31 mouse cellular contexts compared by ENCODE assay signal in the genomic region with DNA sequence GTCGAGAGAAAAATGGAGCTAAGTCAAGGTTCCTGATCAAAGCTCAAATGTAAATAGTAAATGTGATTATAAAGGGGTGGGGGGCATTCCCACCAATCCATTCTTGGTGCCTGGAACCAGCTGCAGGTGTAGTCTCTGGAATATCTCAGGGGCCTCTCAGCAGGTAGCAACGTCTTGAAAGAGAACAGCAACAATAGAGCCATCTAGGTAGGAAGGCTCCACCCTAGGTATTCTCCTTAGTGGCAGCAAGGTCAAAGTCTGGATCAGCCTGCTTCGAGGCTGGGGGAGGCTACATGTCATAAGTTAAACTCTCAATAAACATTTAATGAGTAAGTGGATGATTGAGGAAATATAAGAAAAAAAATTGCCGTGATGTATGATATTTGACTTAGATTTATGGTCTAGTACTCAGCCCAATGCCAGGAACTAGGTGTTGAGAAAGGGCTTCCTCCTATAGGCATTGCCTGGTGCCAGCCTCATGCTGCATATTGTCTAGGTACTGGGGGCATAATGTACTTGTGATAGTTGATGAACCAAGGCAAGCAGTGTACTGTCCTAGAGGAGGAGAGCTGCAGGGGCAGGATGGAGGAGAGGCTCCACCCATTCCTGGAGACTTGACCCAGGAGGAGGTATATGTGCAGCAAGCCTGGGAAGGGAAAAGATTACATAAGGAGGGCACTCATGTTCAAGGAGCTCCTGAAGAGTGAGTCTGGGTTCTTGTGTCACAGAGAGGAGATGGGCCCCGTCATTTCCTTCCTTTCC. TPM values are rescaled to one million over a fixed set of nuclear protein-coding genes. Genes with fewer than 3 reads are reported as not detected.
DNase-seq lines count a peak whose midpoint lies in the region; ATAC-seq and TF ChIP-seq lines count a peak whose summit lies in the region.
"Had no signal": no experiment of that assay in that cellular context is flagged by ENCODE, and none has a peak within 500 bp of the region (broad histone marks: within the 10 kb centered on the region; RNA-seq: fewer than 3 reads in every experiment).

No protein-coding gene starts in this region.

- 49% methylated on average over 5 of the region's 5 CpGs for WGBS in liver, embryonic 16.5 days (ENCODE audit: insufficient replicate concordance)
- 62% methylated on average over 5 of the region's 5 CpGs for WGBS in liver, embryonic 11.5 days
- 37% methylated on average over 5 of the region's 5 CpGs for WGBS in intestine, postnatal 0 days

- no peak for TF ChIP-seq CTCF in intestine, postnatal 0 days (IDR thresholded peaks at IDR 0.05; ENCODE audit: low read depth)
- no peak for TF ChIP-seq CTCF in layer of hippocampus, adult 2 months (conservative IDR thresholded peaks at IDR 0.05)

- H3K9me3 ChIP-seq in liver, embryonic 16.5 days (replicated peaks; ENCODE audit: control insufficient read depth, low read length), result no peaks in the 10 kb centered on the region; the same call in 1 of the 2 replicates
- peaks cover 6% of the 10 kb centered on the region; the same call in 1 of the 2 replicates for H3K9me3 ChIP-seq in liver, embryonic 11.5 days (ENCODE audit: control insufficient read depth, low read length)
- 0 out of 2 replicates have a peak, but pooled peaks cover 3% of the 10 kb centered on the region for H3K9me3 ChIP-seq in intestine, postnatal 0 days (ENCODE audit: control insufficient read depth)
- H3K9me3 ChIP-seq: limb, embryonic 12.5 days had no signal

- H3K27me3 ChIP-seq in liver, embryonic 16.5 days (ENCODE audit: control insufficient read depth, insufficient read depth, low read depth, low read length), result no peaks in the 10 kb centered on the region
- H3K27me3 ChIP-seq in liver, embryonic 11.5 days (replicated peaks; ENCODE audit: control insufficient read depth, insufficient read depth, low read length), result no peaks in the 10 kb centered on the region
- H3K27me3 ChIP-seq in intestine, postnatal 0 days (replicated peaks; ENCODE audit: control insufficient read depth, insufficient read depth, low read length), result no peaks in the 10 kb centered on the region
- H3K27me3 ChIP-seq: heart, embryonic 13.5 days; hindbrain, embryonic 12.5 days; limb, embryonic 12.5 days; liver, embryonic 12.5 days had no signal

- H3K9ac ChIP-seq in liver, embryonic 16.5 days (ENCODE audit: low read depth, low read length), result no peak overlapping the region
- H3K9ac ChIP-seq in liver, embryonic 11.5 days (ENCODE audit: low read depth, low read length), result no peak overlapping the region
- no peak overlapping the region for H3K9ac ChIP-seq in intestine, postnatal 0 days (ENCODE audit: low read depth, low read length)
- H3K9ac ChIP-seq: heart, embryonic 13.5 days; hindbrain, embryonic 12.5 days; limb, embryonic 12.5 days; liver, embryonic 12.5 days; lung, embryonic 14.5 days had no signal

- ATAC-seq in liver, embryonic 16.5 days (ENCODE audit: low read depth), result 0 out of 2 replicates have a peak, but pooled peaks have one; percentile 9
- no peak for ATAC-seq in liver, embryonic 11.5 days (replicated peaks; ENCODE audit: low FRiP score)
- peak; percentile 89 for ATAC-seq in intestine, postnatal 0 days
- ATAC-seq: forebrain, embryonic 14.5 days; liver, embryonic 12.5 days had no signal

- H3K4me2 ChIP-seq in liver, embryonic 16.5 days (ENCODE audit: low read depth, low read length), result no peak overlapping the region
- H3K4me2 ChIP-seq in liver, embryonic 11.5 days, result no peak overlapping the region
- peak overlapping the region; percentile 37 for H3K4me2 ChIP-seq in intestine, postnatal 0 days (replicated peaks; ENCODE audit: low read depth)
- H3K4me2 ChIP-seq: hindbrain, embryonic 12.5 days; limb, embryonic 12.5 days; liver, embryonic 12.5 days; lung, embryonic 14.5 days; midbrain, embryonic 11.5 days had no signal

- H3K36me3 ChIP-seq in liver, embryonic 16.5 days (ENCODE audit: control insufficient read depth, insufficient read depth), result no peaks in the 10 kb centered on the region
- no peaks in the 10 kb centered on the region for H3K36me3 ChIP-seq in liver, embryonic 11.5 days (ENCODE audit: control insufficient read depth, insufficient read depth, low read length)
- no peaks in the 10 kb centered on the region for H3K36me3 ChIP-seq in intestine, postnatal 0 days (ENCODE audit: control insufficient read depth, insufficient read depth)
- H3K36me3 ChIP-seq: heart, embryonic 13.5 days; hindbrain, embryonic 12.5 days; limb, embryonic 12.5 days; liver, embryonic 12.5 days had no signal

- H3K4me1 ChIP-seq in liver, embryonic 16.5 days (ENCODE audit: control insufficient read depth, low read depth, low read length), result no peaks in the 10 kb centered on the region
- 0 out of 2 replicates have a peak, but pooled peaks cover 2% of the 10 kb centered on the region for H3K4me1 ChIP-seq in liver, embryonic 11.5 days (replicated peaks; ENCODE audit: control insufficient read depth, insufficient read depth, low read length)
- H3K4me1 ChIP-seq in intestine, postnatal 0 days (replicated peaks; ENCODE audit: control insufficient read depth, insufficient read depth, low read length), result peaks cover 4% of the 10 kb centered on the region; the same call in 1 of the 2 replicates
- H3K4me1 ChIP-seq: hindbrain, embryonic 12.5 days; limb, embryonic 12.5 days; liver, embryonic 12.5 days had no signal

- DNase-seq in liver, embryonic 11.5 days (ENCODE audit: low spot score), result no peak
- peak; percentile 33 for DNase-seq in WW6 (ENCODE audit: low read depth, low spot score)
- DNase-seq in layer of hippocampus, adult 2 months (ENCODE audit: low spot score in 2 of 2), result no peak
- no peak for DNase-seq in right cerebral cortex, postnatal 25 days
- DNase-seq in cerebellum, postnatal 14 days, result no peak
- DNase-seq: adrenal gland, postnatal 14 days; cerebellum, adult 8-10 months; heart, adult 18-20 months; heart, postnatal 14 days; kidney, adult 9 months; kidney, postnatal 14 days; layer of hippocampus, postnatal 36 days; lung, embryonic 14.5 days; spleen, adult 18-20 months; thymus, adult 18-20 months; thymus, postnatal 36 days had no signal

- no peak overlapping the region for H3K4me3 ChIP-seq in liver, embryonic 16.5 days (ENCODE audit: low read depth, low read length)
- no peak overlapping the region for H3K4me3 ChIP-seq in liver, embryonic 11.5 days (ENCODE audit: low read depth, low read length)
- H3K4me3 ChIP-seq in intestine, postnatal 0 days (ENCODE audit: low read depth, low read length), result no peak overlapping the region
- no peak overlapping the region for H3K4me3 ChIP-seq in layer of hippocampus, adult 2 months
- H3K4me3 ChIP-seq: heart, embryonic 13.5 days; hindbrain, embryonic 12.5 days; limb, embryonic 12.5 days; liver, embryonic 12.5 days had no signal

- no peak overlapping the region for H3K27ac ChIP-seq in liver, embryonic 16.5 days (ENCODE audit: low read length)
- no peak overlapping the region for H3K27ac ChIP-seq in liver, embryonic 11.5 days (ENCODE audit: low read depth, low read length)
- peak overlapping the region; percentile 84 for H3K27ac ChIP-seq in intestine, postnatal 0 days (ENCODE audit: low read depth, low read length)
- no peak overlapping the region for H3K27ac ChIP-seq in layer of hippocampus, adult 2 months
- H3K27ac ChIP-seq: heart, embryonic 13.5 days; hindbrain, embryonic 12.5 days; limb, embryonic 12.5 days; liver, embryonic 12.5 days; macrophage had no signal

RNA-seq across cellular contexts. Expression of a gene that starts 7.5 kb away (rescaled TPM):
- polyA plus RNA-seq in liver, embryonic 16.5 days (2015; fragmentation: Nextera tagmentation; extraction: Ambion mirVana), result 15.3 and 16.6 TPM in 2 replicates
- 22.0 and 25.0 TPM in 2 replicates for polyA plus RNA-seq in liver, embryonic 11.5 days (2014; fragmentation: Nextera tagmentation; extraction: Ambion mirVana)
- polyA plus RNA-seq in intestine, postnatal 0 days (2015; fragmentation: Nextera tagmentation; extraction: Ambion mirVana), result 9.5 and 10.9 TPM in 2 replicates
- total RNA-seq in layer of hippocampus, adult 2 months (2021), result 1 to 10 TPM; 6.4 to 6.6 TPM
- total RNA-seq: MEL had no signal

RNA-seq across cellular contexts. Expression of a gene that starts 39.4 kb away (rescaled TPM):
- 20.9 and 21.2 TPM in 2 replicates for polyA plus RNA-seq in liver, embryonic 16.5 days (2015; fragmentation: Nextera tagmentation; extraction: Ambion mirVana)
- 36.5 and 40.3 TPM in 2 replicates for polyA plus RNA-seq in liver, embryonic 11.5 days (2014; fragmentation: Nextera tagmentation; extraction: Ambion mirVana)
- 93.6 and 108 TPM in 2 replicates for polyA plus RNA-seq in intestine, postnatal 0 days (2015; fragmentation: Nextera tagmentation; extraction: Ambion mirVana)
- 10 to 100 TPM; 89.3 to 97.2 TPM for total RNA-seq in layer of hippocampus, adult 2 months (2021)

RNA-seq across cellular contexts. Expression of a gene that starts 42.2 kb away (rescaled TPM):
- 1.6 and 1.8 TPM in 2 replicates for polyA plus RNA-seq in liver, embryonic 16.5 days (2015; fragmentation: Nextera tagmentation; extraction: Ambion mirVana)
- 0.36 TPM in 1 of 2 replicates, not detected in the other for polyA plus RNA-seq in liver, embryonic 11.5 days (2014; fragmentation: Nextera tagmentation; extraction: Ambion mirVana)
- 142 and 144 TPM in 2 replicates for polyA plus RNA-seq in intestine, postnatal 0 days (2015; fragmentation: Nextera tagmentation; extraction: Ambion mirVana)
- total RNA-seq in layer of hippocampus, adult 2 months (2021), result not detected
- total RNA-seq: gastrocnemius, adult 8-10 months; layer of hippocampus, postnatal 36 days; left cerebral cortex, postnatal 10 days; MEL had no signal
- polyA plus RNA-seq: forebrain, embryonic 14.5 days; limb, embryonic 12.5 days; midbrain, embryonic 11.5 days; neural tube, embryonic 14.5 days had no signal

RNA-seq across cellular contexts. Expression of a gene that starts 52.1 kb away (rescaled TPM):
- 0.93 TPM in 1 of 2 replicates, not detected in the other for polyA plus RNA-seq in liver, embryonic 16.5 days (2015; fragmentation: Nextera tagmentation; extraction: Ambion mirVana)
- not detected in 2 replicates for polyA plus RNA-seq in liver, embryonic 11.5 days (2014; fragmentation: Nextera tagmentation; extraction: Ambion mirVana)
- polyA plus RNA-seq in intestine, postnatal 0 days (2015; fragmentation: Nextera tagmentation; extraction: Ambion mirVana), result 0.47 and 0.61 TPM in 2 replicates
- 10 to 100 TPM in 1 of 2 experiments, 1 to 10 TPM in 1; 8.2 to 10.1 TPM for total RNA-seq in layer of hippocampus, adult 2 months (2021)
- total RNA-seq: midbrain, postnatal 0 days had no signal
- polyA plus RNA-seq: embryonic facial prominence, embryonic 14.5 days; hindbrain, embryonic 12.5 days; macrophage; midbrain, embryonic 11.5 days; neural tube, embryonic 14.5 days had no signal

Comparison
In these comparisons a context has a peak if more than half of its experiments do, and no peak if none do; other contexts are left out.
1. RNA of a gene that starts 42.2 kb away (polyA plus RNA-seq): 142 to 144 TPM in intestine, postnatal 0 days; 1.6 to 1.8 TPM in liver, embryonic 16.5 days and 0.36 TPM in liver, embryonic 11.5 days; every median in the first group is over 10 times any median in the second.